Mouse (Mus musculus): ENCODE results near the gene Dzip3. TPM values are rescaled to one million over a fixed set of nuclear protein-coding genes. Genes with fewer than 3 reads are reported as not detected.

Dzip3 gene
- polyA plus RNA-seq, 1 experiment: 3.3 TPM

GRCm38 (mm10) chr16:48911184-48911583 is 82.8 kb downstream of the Dzip3 start:
- Histone ChIP-seq H3K36me3 (ENCODE audit: control insufficient read depth, insufficient read depth) (no peaks in the 10 kb centered on the region), H3ac (ENCODE audit: control insufficient read depth, insufficient read length, low read depth) (no peak overlapping the region), H3K79me2 (ENCODE audit: control insufficient read depth, insufficient read depth) (no peaks in the 10 kb centered on the region), H3K4me3 (ENCODE audit: insufficient read depth, poor library complexity, severe bottlenecking) (no peak overlapping the region), H3K27me3 (ENCODE audit: control insufficient read depth, insufficient read depth, insufficient read length) (no peaks in the 10 kb centered on the region), H3K79me3 (ENCODE audit: low read depth) (no peaks in the 10 kb centered on the region)
- no peak for TF ChIP-seq MYOG (IDR thresholded peaks at IDR 0.05; ENCODE audit: control insufficient read depth, extremely low read depth, insufficient read length)
- TF ChIP-seq CEBPB (IDR thresholded peaks at IDR 0.05; ENCODE audit: low read depth): no peak
- no peak for TF ChIP-seq MYOD1 (IDR thresholded peaks at IDR 0.05; ENCODE audit: control insufficient read depth, insufficient read length, low read depth)
- TF ChIP-seq FOSL1 (IDR thresholded peaks at IDR 0.05; ENCODE audit: insufficient read depth, low read length, poor library complexity, severe bottlenecking): no peak
- no peak for TF ChIP-seq CTCF (IDR thresholded peaks at IDR 0.05; ENCODE audit: control insufficient read depth, insufficient read depth, insufficient read length)
- no peak for TF ChIP-seq MAX (IDR thresholded peaks at IDR 0.05)
- TF ChIP-seq USF1 (IDR thresholded peaks at IDR 0.05; ENCODE audit: low read depth): no peak

- Histone ChIP-seq H3K36me3 (ENCODE audit: control insufficient read depth, insufficient read depth) (no peaks in the 10 kb centered on the region), H3K79me2 (ENCODE audit: control insufficient read depth, insufficient read depth) (no peaks in the 10 kb centered on the region), H3ac (ENCODE audit: control insufficient read depth, insufficient read length, low read depth) (no peak overlapping the region), H3K79me3 (ENCODE audit: low read depth) (no peaks in the 10 kb centered on the region), H3K4me3 (ENCODE audit: insufficient read depth, poor library complexity, severe bottlenecking) (no peak overlapping the region), H3K27me3 (ENCODE audit: control insufficient read depth, insufficient read depth, insufficient read length) (no peaks in the 10 kb centered on the region)
- TF ChIP-seq CTCF (IDR thresholded peaks at IDR 0.05; ENCODE audit: control insufficient read depth, insufficient read depth, insufficient read length): no peak
These were observed 94.1 kb downstream of the Dzip3 start for GRCm38 (mm10) chr16:48899868-48900267.

- Histone ChIP-seq H3ac (ENCODE audit: control insufficient read depth, insufficient read length, low read depth) (no peak overlapping the region), H3K27me3 (ENCODE audit: control insufficient read depth, insufficient read depth, insufficient read length) (no peaks in the 10 kb centered on the region), H3K79me2 (ENCODE audit: control insufficient read depth, insufficient read depth) (no peaks in the 10 kb centered on the region), H3K36me3 (ENCODE audit: control insufficient read depth, insufficient read depth) (no peaks in the 10 kb centered on the region), H3K4me3 (ENCODE audit: insufficient read depth, poor library complexity, severe bottlenecking) (no peak overlapping the region), H3K79me3 (ENCODE audit: low read depth) (no peaks in the 10 kb centered on the region)
- no peak for TF ChIP-seq MAX (IDR thresholded peaks at IDR 0.05)
- TF ChIP-seq FOSL1 (IDR thresholded peaks at IDR 0.05; ENCODE audit: insufficient read depth, low read length, poor library complexity, severe bottlenecking): no peak
- TF ChIP-seq CTCF (IDR thresholded peaks at IDR 0.05; ENCODE audit: control insufficient read depth, insufficient read depth, insufficient read length): no peak
- no peak for TF ChIP-seq USF1 (IDR thresholded peaks at IDR 0.05; ENCODE audit: low read depth)
- no peak for TF ChIP-seq CEBPB (IDR thresholded peaks at IDR 0.05; ENCODE audit: low read depth)
- no peak for TF ChIP-seq MYOG (IDR thresholded peaks at IDR 0.05; ENCODE audit: control insufficient read depth, extremely low read depth, insufficient read length)
- TF ChIP-seq MYOD1 (IDR thresholded peaks at IDR 0.05; ENCODE audit: control insufficient read depth, insufficient read length, low read depth): no peak
These were observed 103.2 kb downstream of the Dzip3 start for GRCm38 (mm10) chr16:48890733-48891132.

Other genes starting within 250 kb of the Dzip3 start
- not detected for gene Trat1, start 222.1 kb downstream of the Dzip3 start, polyA plus RNA-seq (2012; fragmentation: generic; extraction: Trizol)
- not detected for gene Retnlb, start 177.3 kb downstream of the Dzip3 start, polyA plus RNA-seq (2012; fragmentation: generic; extraction: Trizol)
- not detected for gene Retnla, start 151.6 kb downstream of the Dzip3 start, polyA plus RNA-seq (2012; fragmentation: generic; extraction: Trizol)
- gene Retnlg, start 121.5 kb downstream of the Dzip3 start, polyA plus RNA-seq (2012; fragmentation: generic; extraction: Trizol): not detected
- gene Cip2a, start within 50 bp of the Dzip3 start, polyA plus RNA-seq (2012; fragmentation: generic; extraction: Trizol): 12.6 TPM
- gene Myh15, start 63.3 kb upstream of the Dzip3 start, polyA plus RNA-seq (2012; fragmentation: generic; extraction: Trizol): not detected

Measured in C2C12 (cell line).